Mouse (Mus musculus) ovary, postnatal 10 days (tissue): Measurements from ENCODE around the gene Ddx23.

Source experiments
- DNase-seq: peaks from one replicate; pipeline ENCODE4 v3.0.0; 2022; ENCODE audit warnings: low spot score

Ddx23 gene

GRCm38 (mm10) chr15:98662567-98663545, at the start of gene Ddx23:
Gene Ddx23, minus strand, starts transcription at chr15:98662894.
- peak; percentile 77 for DNase-seq

- DNase-seq, result peak; percentile 35
Observed at GRCm38 (mm10) chr15:98710442-98710841, 47.7 kb upstream of the Ddx23 start.

- DNase-seq, result peak; percentile 60
Observed at GRCm38 (mm10) chr15:98707766-98708372, 45.2 kb upstream of the Ddx23 start, which contains the start of gene Ccdc65. Gene Ccdc65, plus strand, starts transcription at chr15:98708207.

GRCm38 (mm10) chr15:98704312-98704711, 41.6 kb upstream of the Ddx23 start:
- no peak for DNase-seq

- peak; percentile 72 for DNase-seq
Observed at GRCm38 (mm10) chr15:98699190-98700105, 36.8 kb upstream of the Ddx23 start.

- DNase-seq, result no peak
Observed at GRCm38 (mm10) chr15:98696216-98696615, 33.5 kb upstream of the Ddx23 start.

- no peak for DNase-seq
Observed at GRCm38 (mm10) chr15:98695726-98696125, 33.0 kb upstream of the Ddx23 start.

GRCm38 (mm10) chr15:98692171-98692715, 29.5 kb upstream of the Ddx23 start:
- DNase-seq, result no peak

- no peak for DNase-seq
Observed at GRCm38 (mm10) chr15:98691486-98692147, 28.9 kb upstream of the Ddx23 start.

- DNase-seq, result no peak
Observed at GRCm38 (mm10) chr15:98689682-98690081, 27.0 kb upstream of the Ddx23 start.

- DNase-seq, result no peak
Observed at GRCm38 (mm10) chr15:98685926-98686325, 23.2 kb upstream of the Ddx23 start.

- DNase-seq, result no peak
Observed at GRCm38 (mm10) chr15:98683746-98684145, 21.1 kb upstream of the Ddx23 start.

- DNase-seq, result no peak
Observed at GRCm38 (mm10) chr15:98683177-98683576, 20.5 kb upstream of the Ddx23 start.

GRCm38 (mm10) chr15:98681633-98682032, 18.9 kb upstream of the Ddx23 start:
- DNase-seq, result no peak

- DNase-seq, result no peak
Observed at GRCm38 (mm10) chr15:98680660-98681059, 18.0 kb upstream of the Ddx23 start.

GRCm38 (mm10) chr15:98677977-98678376, 15.3 kb upstream of the Ddx23 start:
- no peak for DNase-seq

GRCm38 (mm10) chr15:98676940-98677728, 14.4 kb upstream of the Ddx23 start, which contains the start of gene Rnd1:
Gene Rnd1, minus strand, starts transcription at chr15:98677461.
- DNase-seq, result peak; percentile 55

- DNase-seq, result no peak
Observed at GRCm38 (mm10) chr15:98676471-98676870, 13.8 kb upstream of the Ddx23 start.

- no peak for DNase-seq
Observed at GRCm38 (mm10) chr15:98675634-98676250, 13.0 kb upstream of the Ddx23 start.
